Mouse (Mus musculus) kidney, postnatal 36 days (tissue): ENCODE results near the gene Gxylt2.

Experiments used
- DNase-seq, 2 experiments: peaks; one replicate each; pipeline ENCODE4 v3.0.0; 2021 to 2022; ENCODE audit warnings: mixed read lengths in 2 of 2

Gene Gxylt2

DNA sequence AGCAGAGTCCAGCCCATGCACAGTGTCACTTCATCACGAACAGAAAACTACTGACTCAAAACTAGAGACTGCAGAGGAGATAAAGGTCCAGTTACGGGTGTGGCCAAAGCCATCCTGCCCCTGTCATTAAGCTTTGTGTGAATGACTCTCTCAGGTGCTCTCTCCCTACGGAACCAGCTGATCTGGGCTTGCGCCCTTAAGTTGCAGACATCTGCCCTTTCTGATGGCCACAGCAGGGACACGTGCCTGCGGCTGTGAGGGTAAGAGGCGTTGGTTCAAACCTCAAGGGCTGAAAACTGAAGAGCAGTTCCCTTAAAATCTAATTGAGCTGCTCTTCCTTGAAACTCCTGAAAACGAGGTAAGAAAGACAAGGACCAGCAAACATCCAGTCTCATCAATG is 12.3 kb downstream of the Gxylt2 start:
- no peak for DNase-seq

GRCm38 (mm10) chr6:100720098-100720501 is 15.6 kb downstream of the Gxylt2 start:
- DNase-seq, result no peak

- DNase-seq, result no peak
Measured at GRCm38 (mm10) chr6:100720882-100721721, 16.6 kb downstream of the Gxylt2 start.

DNA sequence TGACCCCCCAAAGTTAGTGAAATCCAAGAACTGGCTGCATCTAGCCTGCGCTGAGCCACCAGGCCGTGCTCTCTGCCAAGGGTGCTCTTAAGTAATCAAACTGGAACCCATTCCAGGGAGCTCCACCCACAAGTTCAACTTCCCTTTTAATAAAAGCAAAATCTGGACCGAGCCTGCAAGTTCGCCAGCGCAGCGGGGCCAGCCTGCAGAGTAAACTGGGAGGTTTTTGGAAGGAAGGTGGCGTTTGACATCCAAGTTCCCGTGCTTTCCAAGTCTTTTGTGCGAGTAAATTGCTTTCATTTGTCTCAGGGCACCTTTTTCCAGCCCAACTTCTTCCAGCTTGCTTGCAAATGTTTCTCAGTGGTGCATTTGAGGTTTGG is 27.5 kb downstream of the Gxylt2 start:
- DNase-seq, result peak; percentile 6 to 20

- no peak for DNase-seq
Measured at GRCm38 (mm10) chr6:100732376-100733021, 28.0 kb downstream of the Gxylt2 start.

DNA sequence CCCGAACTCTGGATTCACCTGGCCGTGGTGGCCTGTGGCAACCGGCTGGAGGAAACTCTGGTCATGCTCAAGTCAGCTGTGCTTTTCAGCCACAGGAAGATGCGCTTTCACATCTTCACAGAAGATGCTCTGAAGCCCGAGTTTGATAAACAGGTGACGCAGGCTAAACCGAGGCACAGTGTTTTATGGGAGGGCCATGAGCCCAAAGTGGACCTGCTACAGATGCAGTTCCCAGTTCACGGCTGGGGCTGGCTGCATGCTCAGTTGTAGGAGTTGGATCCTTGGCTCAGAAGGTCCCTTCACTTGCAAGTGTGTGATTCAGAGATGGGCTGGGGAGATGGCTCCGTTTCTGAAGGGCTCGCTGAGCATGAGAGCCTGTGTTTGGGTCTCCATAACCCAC is 28.7 kb downstream of the Gxylt2 start:
- DNase-seq, result no peak

GRCm38 (mm10) chr6:100734321-100734720 is 29.8 kb downstream of the Gxylt2 start:
- DNase-seq, result no peak

DNA sequence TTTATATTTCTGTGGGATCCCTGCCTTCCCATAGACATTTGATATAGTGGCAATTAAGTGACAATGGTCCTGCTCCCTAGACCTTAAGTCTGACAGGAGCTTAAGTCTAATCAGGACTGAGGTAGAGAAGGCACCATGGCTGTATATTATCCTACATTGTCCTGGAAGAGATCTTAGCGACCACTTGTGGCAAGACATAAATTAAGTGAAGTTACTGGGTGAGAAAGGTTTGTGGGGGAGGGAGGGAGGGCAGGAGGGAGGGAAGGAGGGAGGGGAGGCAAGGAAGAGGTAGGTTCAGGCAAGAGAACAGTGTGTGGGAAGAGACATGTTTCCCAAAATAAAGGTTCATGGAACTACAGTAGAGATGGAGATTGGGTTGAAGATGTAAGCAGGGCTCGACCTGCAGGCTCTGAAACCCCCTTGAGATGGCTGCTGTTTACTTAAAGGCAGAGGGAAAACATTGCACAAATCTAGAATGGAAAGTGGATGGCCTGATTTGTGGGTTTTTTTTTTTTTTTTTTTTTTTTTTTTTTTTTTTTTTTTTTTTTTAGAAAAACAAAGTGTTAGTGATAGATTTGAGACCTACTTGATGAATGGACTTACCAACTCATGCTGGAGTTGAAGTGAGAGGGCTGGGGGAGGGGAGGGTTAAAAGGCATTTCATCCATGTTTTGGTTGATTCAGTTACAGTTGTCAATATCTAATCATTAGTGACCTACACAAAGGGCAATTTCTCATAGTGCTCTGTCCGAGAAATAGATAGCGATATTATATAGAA is 54.1 kb downstream of the Gxylt2 start:
- DNase-seq, result no peak

GRCm38 (mm10) chr6:100767756-100768155 is 63.2 kb downstream of the Gxylt2 start:
- DNase-seq, result no peak

DNA sequence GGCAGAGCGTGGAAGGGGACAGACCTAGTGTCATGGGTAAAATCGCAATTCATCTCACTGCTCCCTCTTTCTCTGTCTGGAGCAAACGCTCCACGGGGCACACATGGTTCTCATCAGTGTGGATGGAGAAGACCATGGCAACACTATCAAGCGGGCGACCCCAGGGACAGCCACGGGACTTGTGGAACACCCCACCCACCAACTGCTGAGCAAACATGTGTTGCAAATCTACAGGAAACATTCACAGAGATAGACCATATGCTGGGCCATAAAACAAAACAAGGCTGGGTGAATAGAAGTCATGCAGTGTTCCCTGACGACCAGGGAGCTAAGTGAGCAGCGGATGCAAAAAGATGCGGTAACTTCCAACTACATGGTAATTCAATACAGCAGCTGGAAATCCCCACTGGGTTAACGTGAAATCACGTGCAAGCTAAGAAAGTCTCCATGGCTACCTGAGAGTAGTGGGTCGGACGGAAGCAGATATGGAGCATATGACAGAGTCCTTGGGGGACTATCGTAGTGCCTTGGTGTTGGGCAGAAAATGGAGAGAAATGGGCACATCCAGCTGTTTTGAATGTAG is 71.5 kb downstream of the Gxylt2 start:
- no peak for DNase-seq

- DNase-seq, result no peak
Measured at GRCm38 (mm10) chr6:100778595-100778994, 74.1 kb downstream of the Gxylt2 start.

- DNase-seq, result no peak
Measured at GRCm38 (mm10) chr6:100780421-100780820, 75.9 kb downstream of the Gxylt2 start.

GRCm38 (mm10) chr6:100781644-100782043 is 77.1 kb downstream of the Gxylt2 start:
- DNase-seq, result peak; percentile 8 to 19

GRCm38 (mm10) chr6:100787726-100788125 is 83.2 kb downstream of the Gxylt2 start:
- no peak for DNase-seq

DNA sequence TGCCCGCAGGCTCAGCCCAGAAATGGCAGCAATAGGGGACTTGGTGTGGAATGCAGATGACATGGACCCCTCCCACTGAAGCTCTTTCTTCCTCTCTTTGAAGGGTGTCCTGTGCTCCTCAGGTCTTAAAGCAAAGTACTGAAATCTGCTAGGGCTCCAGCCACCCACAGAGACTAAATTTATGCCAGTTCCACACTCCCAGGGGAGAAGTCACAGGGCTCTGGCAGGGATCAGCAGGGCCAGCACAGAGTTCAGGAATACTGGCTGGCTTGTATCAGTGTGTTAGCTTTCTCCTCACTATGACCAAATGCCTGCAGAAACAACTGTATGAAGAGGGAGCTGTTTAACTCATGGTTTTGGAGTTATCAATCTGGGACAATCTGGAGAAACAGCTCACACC is 84.6 kb downstream of the Gxylt2 start:
- no peak for DNase-seq

- no peak for DNase-seq
Measured at GRCm38 (mm10) chr6:100792055-100792659, 87.6 kb downstream of the Gxylt2 start.

- DNase-seq, result no peak
Measured at GRCm38 (mm10) chr6:100792973-100793769, 88.6 kb downstream of the Gxylt2 start.

- peak; percentile 26 to 48 for DNase-seq
Measured at GRCm38 (mm10) chr6:100795797-100796196, 91.3 kb downstream of the Gxylt2 start.

- no peak for DNase-seq
Measured at GRCm38 (mm10) chr6:100799290-100799689, 94.8 kb downstream of the Gxylt2 start.

DNA sequence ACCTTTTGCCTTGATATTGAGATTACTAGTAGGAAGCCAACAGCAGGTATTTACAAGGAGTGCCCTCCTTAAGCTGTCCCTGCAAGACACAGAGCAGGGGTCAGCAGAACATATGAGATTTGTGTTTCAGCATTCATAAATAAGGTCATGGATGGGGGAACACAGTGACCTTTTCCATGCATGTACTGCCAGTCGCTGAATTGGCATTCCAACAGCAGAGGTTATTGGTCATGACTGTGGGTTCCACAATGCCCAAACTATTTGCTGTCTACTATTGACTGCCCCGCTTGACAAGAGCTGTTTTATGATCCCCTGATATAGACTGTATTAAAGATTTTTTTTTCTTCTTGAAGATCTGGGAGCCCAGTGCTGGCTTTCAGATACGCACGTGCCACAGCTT is 95.2 kb downstream of the Gxylt2 start:
- DNase-seq, result no peak

- DNase-seq, result peak; percentile 11 to 29
Measured at GRCm38 (mm10) chr6:100800497-100800955, 96.0 kb downstream of the Gxylt2 start.
